Mouse (Mus musculus) right cerebral cortex, adult 18-20 months (tissue): ENCODE results near the gene Gdpd2.

Source experiments
- DNase-seq: peaks from one replicate; pipeline ENCODE4 v3.0.0; 2022; ENCODE audit warnings: mixed read lengths

Gdpd2 gene

DNA sequence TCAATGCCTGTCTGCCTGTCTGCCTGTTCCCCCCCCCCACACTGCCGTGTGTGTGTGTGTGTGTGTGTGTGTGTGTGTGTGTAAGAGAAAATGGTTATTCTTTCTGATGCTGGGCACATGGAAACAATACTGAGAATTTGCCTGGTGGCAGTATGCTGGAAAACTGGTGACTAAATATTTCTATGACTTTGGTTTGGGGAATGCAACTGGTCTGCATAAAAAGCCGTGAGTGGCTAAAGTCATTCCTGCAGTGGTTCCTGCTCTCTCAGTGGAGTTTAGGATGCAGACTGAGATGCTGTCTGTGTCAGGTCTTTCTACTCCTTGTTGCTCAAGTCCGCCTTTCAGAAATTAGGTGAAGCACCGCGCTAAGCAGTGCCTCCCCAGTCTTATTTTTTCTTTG lies 48.7 kb downstream of the Gdpd2 start:
- DNase-seq, result no peak
